ENCODE assay signal across 9 mouse cellular contexts in the genomic region with DNA sequence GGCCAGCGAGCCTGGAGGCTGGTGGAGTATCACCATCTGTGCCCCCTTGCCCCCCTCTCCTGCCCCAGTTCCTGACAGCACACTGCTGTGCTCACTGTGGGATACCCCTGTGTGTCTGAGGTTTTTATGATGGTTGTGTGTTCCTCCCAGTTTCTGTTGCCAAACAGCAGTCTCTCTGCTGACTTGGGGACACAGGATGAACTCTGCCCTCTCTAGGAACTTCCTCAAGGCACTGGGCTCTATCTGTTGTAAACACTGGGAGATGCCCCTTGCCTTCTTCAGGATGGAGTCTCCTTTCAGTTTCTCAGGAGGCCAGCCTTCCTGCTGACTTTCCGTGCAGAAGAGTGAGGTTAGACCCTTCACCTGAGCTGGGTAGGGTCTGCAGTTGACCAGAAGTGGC. TPM values are rescaled to one million over a fixed set of nuclear protein-coding genes. Genes with fewer than 3 reads are reported as not detected.
DNase-seq lines count a peak whose midpoint lies in the region; ATAC-seq and TF ChIP-seq lines count a peak whose summit lies in the region.
"Had no signal": no experiment of that assay in that cellular context is flagged by ENCODE, and none has a peak within 500 bp of the region (broad histone marks: within the 10 kb centered on the region; RNA-seq: fewer than 3 reads in every experiment).

No protein-coding gene starts in this region.

- no peaks in the 10 kb centered on the region for H3K9me3 ChIP-seq in forebrain, embryonic 14.5 days (replicated peaks; ENCODE audit: control insufficient read depth, low read length)
- no peaks in the 10 kb centered on the region for H3K9me3 ChIP-seq in forebrain, postnatal 0 days (ENCODE audit: low read length)
- no peaks in the 10 kb centered on the region for H3K9me3 ChIP-seq in lung, embryonic 15.5 days
- no peaks in the 10 kb centered on the region for H3K9me3 ChIP-seq in kidney, postnatal 0 days (replicated peaks; ENCODE audit: low read length)
- H3K9me3 ChIP-seq in neural tube, embryonic 15.5 days (replicated peaks), result no peaks in the 10 kb centered on the region

- no peak for TF ChIP-seq CTCF in forebrain, postnatal 0 days (IDR thresholded peaks at IDR 0.05; ENCODE audit: low read depth)
- TF ChIP-seq CTCF in kidney, postnatal 0 days (IDR thresholded peaks at IDR 0.05; ENCODE audit: low read depth), result no peak

- H3K4me2 ChIP-seq in forebrain, embryonic 14.5 days (ENCODE audit: low read length), result peak overlapping the region; percentile 99; the same call in 1 of the 2 replicates
- no peak overlapping the region for H3K4me2 ChIP-seq in forebrain, postnatal 0 days (ENCODE audit: low read depth)
- peak overlapping the region; percentile 61 for H3K4me2 ChIP-seq in lung, embryonic 15.5 days
- H3K4me2 ChIP-seq in kidney, postnatal 0 days (ENCODE audit: low read length), result peak overlapping the region; percentile 78
- peak overlapping the region; percentile 96 for H3K4me2 ChIP-seq in neural tube, embryonic 15.5 days

- H3K4me3 ChIP-seq in forebrain, embryonic 14.5 days (ENCODE audit: low read depth, low read length), result no peak overlapping the region
- H3K4me3 ChIP-seq in forebrain, postnatal 0 days (ENCODE audit: low read depth, low read length), result no peak overlapping the region
- peak overlapping the region; percentile 86 for H3K4me3 ChIP-seq in lung, embryonic 15.5 days
- H3K4me3 ChIP-seq in kidney, postnatal 0 days (replicated peaks; ENCODE audit: low read depth, low read length), result peak overlapping the region; percentile 99
- no peak overlapping the region for H3K4me3 ChIP-seq in neural tube, embryonic 15.5 days (replicated peaks)

- peaks cover 7% of the 10 kb centered on the region for H3K4me1 ChIP-seq in forebrain, embryonic 14.5 days (ENCODE audit: control insufficient read depth, insufficient read depth, low read length)
- H3K4me1 ChIP-seq in forebrain, postnatal 0 days (ENCODE audit: insufficient read depth), result no peaks in the 10 kb centered on the region
- peaks cover 62% of the 10 kb centered on the region for H3K4me1 ChIP-seq in lung, embryonic 15.5 days
- H3K4me1 ChIP-seq in kidney, postnatal 0 days (replicated peaks; ENCODE audit: insufficient read depth, low read length), result peaks cover 31% of the 10 kb centered on the region
- H3K4me1 ChIP-seq in neural tube, embryonic 15.5 days, result peaks cover 27% of the 10 kb centered on the region

- no peak for ATAC-seq in forebrain, embryonic 14.5 days
- no peak for ATAC-seq in forebrain, postnatal 0 days
- ATAC-seq in lung, embryonic 15.5 days (ENCODE audit: borderline replicate concordance, extremely low read depth, low FRiP score, low TSS enrichment), result no peak
- no peak for ATAC-seq in kidney, postnatal 0 days (replicated peaks; ENCODE audit: low FRiP score, low read depth)
- ATAC-seq in neural tube, embryonic 15.5 days (ENCODE audit: low FRiP score), result no peak
- no peak for ATAC-seq in granulocyte monocyte progenitor cell, adult 5-6 weeks (replicated peaks; ENCODE audit: poor library complexity, severe bottlenecking)

- DNase-seq in forebrain, embryonic 14.5 days (ENCODE audit: low spot score), result no peak
- DNase-seq in forebrain, postnatal 0 days, result no peak
- DNase-seq in lung, postnatal 25 days (ENCODE audit: low spot score), result no peak
- no peak for DNase-seq in kidney, postnatal 0 days (ENCODE audit: low spot score)
- DNase-seq in layer of hippocampus, postnatal 36 days, result no peak

- H3K27ac ChIP-seq in forebrain, embryonic 14.5 days (ENCODE audit: low read depth, low read length), result no peak overlapping the region
- no peak overlapping the region for H3K27ac ChIP-seq in forebrain, postnatal 0 days (ENCODE audit: low read depth, low read length)
- H3K27ac ChIP-seq in lung, embryonic 15.5 days, result no peak overlapping the region
- no peak overlapping the region for H3K27ac ChIP-seq in kidney, postnatal 0 days
- H3K27ac ChIP-seq in neural tube, embryonic 15.5 days (replicated peaks), result no peak overlapping the region

- no peaks in the 10 kb centered on the region for H3K36me3 ChIP-seq in forebrain, embryonic 14.5 days (ENCODE audit: control insufficient read depth, insufficient read depth, low read length)
- H3K36me3 ChIP-seq in forebrain, postnatal 0 days (ENCODE audit: insufficient read depth), result no peaks in the 10 kb centered on the region
- H3K36me3 ChIP-seq in lung, embryonic 15.5 days, result 0 out of 2 replicates have a peak, but pooled peaks cover 4% of the 10 kb centered on the region
- 0 out of 2 replicates have a peak, but pooled peaks cover under 1% of the 10 kb centered on the region for H3K36me3 ChIP-seq in kidney, postnatal 0 days (ENCODE audit: insufficient read depth, low read length)
- H3K36me3 ChIP-seq in neural tube, embryonic 15.5 days, result no peaks in the 10 kb centered on the region

- H3K27me3 ChIP-seq in forebrain, embryonic 14.5 days (replicated peaks; ENCODE audit: control insufficient read depth, insufficient read depth, low read length), result peaks cover 14% of the 10 kb centered on the region; the same call in 1 of the 2 replicates
- H3K27me3 ChIP-seq in forebrain, postnatal 0 days (ENCODE audit: insufficient read depth, low read length), result peaks cover 23% of the 10 kb centered on the region
- no peaks in the 10 kb centered on the region for H3K27me3 ChIP-seq in lung, embryonic 15.5 days
- H3K27me3 ChIP-seq in kidney, postnatal 0 days (ENCODE audit: insufficient read depth, low read length), result no peaks in the 10 kb centered on the region
- H3K27me3 ChIP-seq in neural tube, embryonic 15.5 days (replicated peaks), result peaks cover 28% of the 10 kb centered on the region

- WGBS in forebrain, embryonic 14.5 days, result 25% methylated on average over 2 of the region's 2 CpGs
- WGBS in forebrain, postnatal 0 days, result 40% methylated on average over 2 of the region's 2 CpGs
- WGBS in lung, embryonic 15.5 days, result 43% methylated on average over 2 of the region's 2 CpGs
- WGBS in kidney, postnatal 0 days, result 21% methylated on average over 2 of the region's 2 CpGs
- 19% methylated on average over 2 of the region's 2 CpGs for WGBS in neural tube, embryonic 15.5 days

- no peak overlapping the region for H3K9ac ChIP-seq in forebrain, embryonic 14.5 days (ENCODE audit: low read length)
- H3K9ac ChIP-seq in forebrain, postnatal 0 days, result no peak overlapping the region
- peak overlapping the region; percentile 92 for H3K9ac ChIP-seq in lung, embryonic 15.5 days
- H3K9ac ChIP-seq in kidney, postnatal 0 days (ENCODE audit: low read depth, low read length), result peak overlapping the region; percentile 98; the same call in 1 of the 2 replicates
- H3K9ac ChIP-seq in neural tube, embryonic 15.5 days (replicated peaks), result no peak overlapping the region

RNA-seq across cellular contexts. Expression of gene Erbb2, which starts 1.9 kb away (rescaled TPM):
- polyA plus RNA-seq in forebrain, embryonic 14.5 days (2014; fragmentation: Nextera tagmentation; extraction: Ambion mirVana), result 5.6 and 5.9 TPM in 2 replicates
- total RNA-seq in forebrain, postnatal 0 days (2014; rRNA removed), result 3.8 and 4.9 TPM in 2 replicates
- polyA plus RNA-seq in forebrain, postnatal 0 days (2015; fragmentation: Nextera tagmentation; extraction: Ambion mirVana), result 2.4 and 3.7 TPM in 2 replicates
- 37.2 and 39.4 TPM in 2 replicates for polyA plus RNA-seq in lung, embryonic 15.5 days (2015; fragmentation: Nextera tagmentation; extraction: Ambion mirVana)
- polyA plus RNA-seq in kidney, postnatal 0 days (2015; fragmentation: Nextera tagmentation; extraction: Ambion mirVana), result 36.1 and 41.1 TPM in 2 replicates
- 7.3 and 9.4 TPM in 2 replicates for polyA plus RNA-seq in neural tube, embryonic 15.5 days (2015; fragmentation: Nextera tagmentation; extraction: Ambion mirVana)
- 1 to 10 TPM; 1.6 to 2.1 TPM for total RNA-seq in layer of hippocampus, postnatal 36 days (2021)
- not detected in 2 replicates for total RNA-seq in granulocyte monocyte progenitor cell, adult 5-6 weeks (2014; fragmentation: Nextera tagmentation)
- not detected in 2 replicates for total RNA-seq in granulocyte monocyte progenitor cell, adult 5-6 weeks (2017)

RNA-seq across cellular contexts. Expression of gene Pgap3, which starts 13.9 kb away (rescaled TPM):
- 6.1 and 6.9 TPM in 2 replicates for polyA plus RNA-seq in forebrain, embryonic 14.5 days (2014; fragmentation: Nextera tagmentation; extraction: Ambion mirVana)
- total RNA-seq in forebrain, postnatal 0 days (2014; rRNA removed), result 10.9 and 11.0 TPM in 2 replicates
- polyA plus RNA-seq in forebrain, postnatal 0 days (2015; fragmentation: Nextera tagmentation; extraction: Ambion mirVana), result 7.1 and 7.6 TPM in 2 replicates
- polyA plus RNA-seq in lung, embryonic 15.5 days (2015; fragmentation: Nextera tagmentation; extraction: Ambion mirVana), result 13.0 and 14.7 TPM in 2 replicates
- 16.1 and 17.4 TPM in 2 replicates for polyA plus RNA-seq in kidney, postnatal 0 days (2015; fragmentation: Nextera tagmentation; extraction: Ambion mirVana)
- polyA plus RNA-seq in neural tube, embryonic 15.5 days (2015; fragmentation: Nextera tagmentation; extraction: Ambion mirVana), result 7.4 and 9.6 TPM in 2 replicates
- 1 to 10 TPM; 8.3 to 8.4 TPM for total RNA-seq in layer of hippocampus, postnatal 36 days (2021)
- total RNA-seq in granulocyte monocyte progenitor cell, adult 5-6 weeks (2014; fragmentation: Nextera tagmentation), result 1.3 and 3.1 TPM in 2 replicates
- total RNA-seq in granulocyte monocyte progenitor cell, adult 5-6 weeks (2017), result 1.4 and 2.8 TPM in 2 replicates

RNA-seq across cellular contexts. Expression of gene Mien1, which starts 24.6 kb away (rescaled TPM):
- polyA plus RNA-seq in forebrain, embryonic 14.5 days (2014; fragmentation: Nextera tagmentation; extraction: Ambion mirVana), result 279 and 290 TPM in 2 replicates
- 73.1 and 105 TPM in 2 replicates for total RNA-seq in forebrain, postnatal 0 days (2014; rRNA removed)
- 272 and 326 TPM in 2 replicates for polyA plus RNA-seq in forebrain, postnatal 0 days (2015; fragmentation: Nextera tagmentation; extraction: Ambion mirVana)
- 76.8 and 78.0 TPM in 2 replicates for polyA plus RNA-seq in lung, embryonic 15.5 days (2015; fragmentation: Nextera tagmentation; extraction: Ambion mirVana)
- 155 and 158 TPM in 2 replicates for polyA plus RNA-seq in kidney, postnatal 0 days (2015; fragmentation: Nextera tagmentation; extraction: Ambion mirVana)
- 243 and 278 TPM in 2 replicates for polyA plus RNA-seq in neural tube, embryonic 15.5 days (2015; fragmentation: Nextera tagmentation; extraction: Ambion mirVana)
- 10 to 100 TPM; 97.9 to 99.2 TPM for total RNA-seq in layer of hippocampus, postnatal 36 days (2021)
- 66.2 and 84.5 TPM in 2 replicates for total RNA-seq in granulocyte monocyte progenitor cell, adult 5-6 weeks (2014; fragmentation: Nextera tagmentation)
- 23.7 and 24.9 TPM in 2 replicates for total RNA-seq in granulocyte monocyte progenitor cell, adult 5-6 weeks (2017)

RNA-seq across cellular contexts. Expression of gene Pnmt, which starts 27.9 kb away (rescaled TPM):
- 0.32 and 0.36 TPM in 2 replicates for polyA plus RNA-seq in forebrain, embryonic 14.5 days (2014; fragmentation: Nextera tagmentation; extraction: Ambion mirVana)
- total RNA-seq in forebrain, postnatal 0 days (2014; rRNA removed), result 1.0 and 1.8 TPM in 2 replicates
- 1.7 and 3.5 TPM in 2 replicates for polyA plus RNA-seq in forebrain, postnatal 0 days (2015; fragmentation: Nextera tagmentation; extraction: Ambion mirVana)
- polyA plus RNA-seq in lung, embryonic 15.5 days (2015; fragmentation: Nextera tagmentation; extraction: Ambion mirVana), result 0.12 TPM in 1 of 2 replicates, not detected in the other
- 3.5 and 3.7 TPM in 2 replicates for polyA plus RNA-seq in kidney, postnatal 0 days (2015; fragmentation: Nextera tagmentation; extraction: Ambion mirVana)
- 2.2 and 2.9 TPM in 2 replicates for polyA plus RNA-seq in neural tube, embryonic 15.5 days (2015; fragmentation: Nextera tagmentation; extraction: Ambion mirVana)
- not detected for total RNA-seq in layer of hippocampus, postnatal 36 days (2021)
- not detected in 2 replicates for total RNA-seq in granulocyte monocyte progenitor cell, adult 5-6 weeks (2014; fragmentation: Nextera tagmentation)
- not detected in 2 replicates for total RNA-seq in granulocyte monocyte progenitor cell, adult 5-6 weeks (2017)
- polyA plus RNA-seq: spleen, adult 2 months had no signal

RNA-seq across cellular contexts. Expression of gene Tcap, which starts 30.6 kb away (rescaled TPM):
- polyA plus RNA-seq in forebrain, embryonic 14.5 days (2014; fragmentation: Nextera tagmentation; extraction: Ambion mirVana), result 0.23 TPM in 1 of 2 replicates, not detected in the other
- total RNA-seq in forebrain, postnatal 0 days (2014; rRNA removed), result 0.23 TPM in 1 of 2 replicates, not detected in the other
- polyA plus RNA-seq in forebrain, postnatal 0 days (2015; fragmentation: Nextera tagmentation; extraction: Ambion mirVana), result not detected in 2 replicates
- polyA plus RNA-seq in lung, embryonic 15.5 days (2015; fragmentation: Nextera tagmentation; extraction: Ambion mirVana), result 5.1 and 7.5 TPM in 2 replicates
- 1.8 and 2.1 TPM in 2 replicates for polyA plus RNA-seq in kidney, postnatal 0 days (2015; fragmentation: Nextera tagmentation; extraction: Ambion mirVana)
- polyA plus RNA-seq in neural tube, embryonic 15.5 days (2015; fragmentation: Nextera tagmentation; extraction: Ambion mirVana), result 1.4 and 1.7 TPM in 2 replicates
- 1 to 10 TPM in 1 of 2 experiments, under 1 TPM in 1; 0.83 to 1.4 TPM for total RNA-seq in layer of hippocampus, postnatal 36 days (2021)
- total RNA-seq in granulocyte monocyte progenitor cell, adult 5-6 weeks (2014; fragmentation: Nextera tagmentation), result not detected in 2 replicates
- not detected in 2 replicates for total RNA-seq in granulocyte monocyte progenitor cell, adult 5-6 weeks (2017)

Comparison
In these comparisons a context has a peak if more than half of its experiments do, and no peak if none do; other contexts are left out.
1. H3K4me3 ChIP-seq: peak in lung, embryonic 15.5 days (single experiment) and kidney, postnatal 0 days (single experiment); none in forebrain, embryonic 14.5 days (single experiment), forebrain, postnatal 0 days (single experiment) and neural tube, embryonic 15.5 days (single experiment).
2. H3K9ac ChIP-seq: peak in lung, embryonic 15.5 days (single experiment) and kidney, postnatal 0 days (single experiment); none in forebrain, embryonic 14.5 days (single experiment), forebrain, postnatal 0 days (single experiment) and neural tube, embryonic 15.5 days (single experiment).